Mouse (Mus musculus) cortical plate, adult 2 months (tissue): ENCODE measurements around the gene Zmynd8. TPM values are rescaled to one million over a fixed set of nuclear protein-coding genes. Genes with fewer than 3 reads are reported as not detected.

ENCODE experiments used
- H3K27ac ChIP-seq: fragments of 200-500 bp; 2 replicates; pipeline ENCODE4 v1.5.1; 2012; ENCODE audit warnings: low read length, control low read depth, inconsistent platforms; ENCODE audit not compliant: insufficient read depth
- H3K4me1 ChIP-seq: fragments of 200-500 bp; 2 replicates; pipeline ENCODE4 v1.6.1; 2011; ENCODE audit warnings: low read length; ENCODE audit not compliant: control insufficient read depth, insufficient read depth
- H3K4me3 ChIP-seq: fragments of 200-500 bp; 2 replicates; pipeline ENCODE4 v1.5.1; 2011; ENCODE audit warnings: mild to moderate bottlenecking, low read length, control low read depth; ENCODE audit not compliant: insufficient read depth
- CTCF ChIP-seq: fragments of 200-500 bp; IDR thresholded peaks from 2 replicates; pipeline ENCODE4 v1.5.1; 2011; ENCODE audit warnings: mild to moderate bottlenecking, control low read depth, low read length; ENCODE audit not compliant: insufficient read depth; ENCODE audit errors: extremely low read depth
- POLR2A ChIP-seq: fragments of 200-500 bp; IDR thresholded peaks from 2 replicates; pipeline ENCODE4 v1.6.1; 2011; ENCODE audit warnings: mild to moderate bottlenecking, low read length, control low read depth; ENCODE audit not compliant: insufficient read depth; ENCODE audit errors: extremely low read depth
- polyA plus RNA-seq: library from polyadenylated mRNA; depleted of rRNA; stranded (reverse); fragments of >200 nt; gene quantifications from 2 replicates; pipeline ENCODE4 v1.2.3, GENCODE M21; 2012

The Zmynd8 gene
- polyA plus RNA-seq, 1 experiment = 90.5 TPM

DNA sequence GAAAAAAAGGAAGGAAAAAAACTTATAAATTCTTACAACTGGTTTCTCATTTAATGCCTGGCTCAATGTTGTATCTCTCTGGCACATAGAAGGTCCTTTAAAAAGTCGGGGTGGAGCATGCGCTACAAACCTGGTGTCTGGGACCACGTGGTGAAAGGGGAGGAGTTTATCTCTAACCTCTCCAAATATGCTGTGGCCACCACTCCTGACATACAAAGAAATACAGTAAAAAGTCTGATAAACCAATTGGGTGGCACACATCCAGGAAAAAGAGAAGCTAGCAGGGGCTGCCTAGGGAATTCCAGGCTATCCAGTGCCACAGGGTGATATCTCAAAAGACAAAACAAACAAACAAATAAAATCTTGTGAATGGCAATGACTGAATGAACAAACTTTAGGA lies 1.1 kb upstream of the Zmynd8 start:
- Histone ChIP-seq H3K4me3 (no peak overlapping the region), H3K27ac (no peak overlapping the region), H3K4me1 (peaks cover 2% of the 10 kb centered on the region; the same call in 1 of the 2 replicates)
- no peak for TF ChIP-seq POLR2A
- no peak for TF ChIP-seq CTCF

- Histone ChIP-seq H3K4me3 (no peak overlapping the region), H3K4me1 (peaks cover 2% of the 10 kb centered on the region; the same call in 1 of the 2 replicates), H3K27ac (no peak overlapping the region)
- TF ChIP-seq CTCF = no peak
- TF ChIP-seq POLR2A = no peak
Measured at GRCm38 (mm10) chr2:165899474-165899873, 658 bp upstream of the Zmynd8 start.

GRCm38 (mm10) chr2:165896171-165896570 lies 2.6 kb downstream of the Zmynd8 start:
- peaks cover 2% of the 10 kb centered on the region; the same call in 1 of the 2 replicates for H3K4me1 ChIP-seq
- H3K27ac ChIP-seq = no peak overlapping the region
- no peak overlapping the region for H3K4me3 ChIP-seq
- TF ChIP-seq POLR2A (no peak), CTCF (no peak)

GRCm38 (mm10) chr2:165895687-165896086 lies 3.1 kb downstream of the Zmynd8 start:
- no peak overlapping the region for H3K4me3 ChIP-seq
- H3K27ac ChIP-seq = no peak overlapping the region
- H3K4me1 ChIP-seq = 0 out of 2 replicates have a peak, but pooled peaks cover under 1% of the 10 kb centered on the region
- no peak for TF ChIP-seq POLR2A
- no peak for TF ChIP-seq CTCF

DNA sequence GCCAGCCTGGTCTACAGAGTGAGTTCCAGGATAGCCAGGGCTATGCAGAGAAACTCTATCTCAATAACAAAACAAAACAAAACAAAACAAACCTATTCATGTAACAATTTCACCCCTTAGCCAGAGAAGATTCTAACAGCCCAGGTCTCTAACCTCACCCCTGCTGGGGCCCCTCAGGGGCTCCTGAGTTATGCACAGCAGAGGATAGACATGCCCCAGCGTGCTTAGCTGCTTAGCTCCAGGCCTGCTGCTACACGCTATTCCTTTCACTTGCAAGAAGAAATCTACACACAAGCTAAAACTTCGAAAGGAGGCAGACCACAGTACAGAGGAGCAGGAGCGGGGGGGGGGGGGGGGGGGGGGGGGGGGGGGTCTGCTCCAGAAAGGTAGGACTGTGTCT lies 4.3 kb downstream of the Zmynd8 start:
- H3K4me3 ChIP-seq = no peak overlapping the region
- no peak for TF ChIP-seq POLR2A
- no peak for TF ChIP-seq CTCF
- H3K4me1 ChIP-seq = no peaks in the 10 kb centered on the region
- no peak overlapping the region for H3K27ac ChIP-seq

GRCm38 (mm10) chr2:165893232-165893631 lies 5.6 kb downstream of the Zmynd8 start:
- TF ChIP-seq POLR2A = no peak
- no peak for TF ChIP-seq CTCF
- H3K4me3 ChIP-seq = no peak overlapping the region
- no peak overlapping the region for H3K27ac ChIP-seq
- H3K4me1 ChIP-seq = peaks cover 4% of the 10 kb centered on the region

GRCm38 (mm10) chr2:165892626-165893025 lies 6.2 kb downstream of the Zmynd8 start:
- Histone ChIP-seq H3K4me3 (no peak overlapping the region), H3K4me1 (peaks cover 6% of the 10 kb centered on the region), H3K27ac (no peak overlapping the region)
- TF ChIP-seq POLR2A = no peak
- TF ChIP-seq CTCF = no peak

DNA sequence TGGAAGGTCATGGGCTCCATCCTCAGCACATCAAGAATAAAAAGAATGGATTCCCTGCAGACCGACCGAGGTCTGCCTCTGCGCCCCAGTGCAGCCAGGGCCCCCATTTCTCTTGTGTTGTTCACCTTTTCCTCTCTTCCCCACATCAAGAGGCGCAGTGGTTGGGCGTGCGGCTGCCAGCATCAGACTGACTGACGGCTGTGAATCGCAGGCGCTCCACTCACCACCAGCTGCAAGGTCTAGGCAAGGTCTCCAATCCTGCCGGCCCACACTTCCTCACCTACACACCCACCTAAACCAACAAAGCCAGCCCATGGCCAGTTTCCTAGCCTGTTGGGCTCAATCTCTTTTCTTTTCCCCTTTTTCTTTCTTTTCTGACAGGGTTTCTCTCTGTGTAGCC lies 8.4 kb downstream of the Zmynd8 start:
- Histone ChIP-seq H3K27ac (no peak overlapping the region), H3K4me3 (no peak overlapping the region), H3K4me1 (peaks cover 18% of the 10 kb centered on the region)
- TF ChIP-seq CTCF (no peak), POLR2A (no peak)

GRCm38 (mm10) chr2:165889874-165890273 lies 8.9 kb downstream of the Zmynd8 start:
- H3K4me1 ChIP-seq = peaks cover 19% of the 10 kb centered on the region
- no peak overlapping the region for H3K4me3 ChIP-seq
- TF ChIP-seq POLR2A (no peak), CTCF (no peak)
- H3K27ac ChIP-seq = no peak overlapping the region

GRCm38 (mm10) chr2:165889266-165889665 lies 9.6 kb downstream of the Zmynd8 start:
- peaks cover 19% of the 10 kb centered on the region for H3K4me1 ChIP-seq
- TF ChIP-seq CTCF (no peak), POLR2A (no peak)
- 0 out of 2 replicates have a peak overlapping the region, but pooled peaks have one; percentile 84 for H3K27ac ChIP-seq
- H3K4me3 ChIP-seq = no peak overlapping the region
